Mouse (Mus musculus) yolk sac, embryonic 10.5 days (tissue): ENCODE data around the gene Arhgef16.

Source experiments
- DNase-seq: peaks from one replicate; pipeline ENCODE4 v3.0.0-alpha.2; 2017; ENCODE audit warnings: low spot score

Gene Arhgef16

DNA sequence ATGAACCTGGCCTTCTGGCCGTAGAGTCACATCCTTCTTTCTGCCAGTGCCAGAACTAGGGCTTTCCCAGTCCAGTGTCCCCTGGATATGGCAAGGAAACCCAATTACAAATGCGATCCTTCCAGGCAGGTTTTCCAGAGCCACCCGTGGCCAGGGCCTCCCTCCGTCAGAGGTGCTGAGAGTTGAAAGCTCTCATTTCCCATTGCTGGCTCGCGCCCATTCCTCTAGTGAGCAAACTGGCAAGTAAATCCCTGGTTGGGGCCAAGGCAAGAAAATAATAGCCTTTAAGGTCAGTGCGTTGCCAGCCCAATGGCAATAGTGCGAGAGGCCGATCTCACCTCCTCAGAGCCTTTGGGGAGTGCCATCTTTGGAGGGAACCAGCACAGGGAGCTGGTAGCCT lies 71.9 kb downstream of the Arhgef16 start:
- DNase-seq = no peak
